Mouse (Mus musculus) lung, adult 2 months (tissue): ENCODE results near the gene Acvr2b. TPM values are rescaled to one million over a fixed set of nuclear protein-coding genes. Genes with fewer than 3 reads are reported as not detected.
"Not testable (repeated sequence)": the region's sequence is repeated elsewhere in the genome, so short reads cannot be mapped to it uniquely, and the experiment has no call there.

ENCODE experiments used
- DNase-seq: peaks from one replicate; pipeline ENCODE4 v3.0.0; 2022
- H3K4me1 ChIP-seq: fragments of 200-500 bp; 2 replicates; pipeline ENCODE4 v1.6.1; 2011; ENCODE audit warnings: low read length; ENCODE audit not compliant: control insufficient read depth, insufficient read depth
- H3K4me3 ChIP-seq: fragments of 200-500 bp; replicated peaks from 2 replicates; pipeline ENCODE3; 2011; ENCODE audit warnings: low read depth, mild to moderate bottlenecking, control low read depth, low read length; ENCODE audit errors: extremely low read depth
- CTCF ChIP-seq: fragments of 200-500 bp; IDR thresholded peaks from 2 replicates; pipeline ENCODE4 v1.5.1; 2011; ENCODE audit warnings: mild to moderate bottlenecking, low read length, control low read depth; ENCODE audit not compliant: insufficient read depth
- POLR2A ChIP-seq: fragments of 200-500 bp; IDR thresholded peaks from 2 replicates; pipeline ENCODE4 v1.6.1; 2011; ENCODE audit warnings: low read depth, mild to moderate bottlenecking, control low read depth, low read length, borderline replicate concordance; ENCODE audit errors: extremely low read depth
- WGBS: fragments of 180-500 bp; shearing (Covaris S2); methylation state at CpG from one replicate; pipeline ENCODE4 v1.1.7; 2018; 5-methylcytosine and 5-hydroxymethylcytosine counted together
- polyA plus RNA-seq: library from polyadenylated mRNA; depleted of rRNA; stranded (reverse); fragments of >200 nt; gene quantifications from 2 replicates; pipeline ENCODE4 v1.2.3, GENCODE M21; 2012; rRNA removed

Gene Acvr2b
- polyA plus RNA-seq, result 11.4 and 11.8 TPM in 2 replicates

GRCm38 (mm10) chr9:119401801-119402214 lies at the start of gene Acvr2b:
Acvr2b (plus strand) TSS chr9:119402118.
- TF ChIP-seq CTCF (no peak), POLR2A (peak; percentile 70; the same call in 1 of the 2 replicates)
- DNase-seq, result peak; percentile 87
- peaks cover 7% of the 10 kb centered on the region for H3K4me1 ChIP-seq
- 1% methylated on average over 29 of the region's 32 CpGs for WGBS
- H3K4me3 ChIP-seq, result peak within 1 kb of the TSS; percentile 76

GRCm38 (mm10) chr9:119353926-119354325 lies 48.0 kb upstream of the Acvr2b start:
- TF ChIP-seq POLR2A (no peak), CTCF (no peak)
- Histone ChIP-seq H3K4me3 (no peak overlapping the region), H3K4me1 (no peaks in the 10 kb centered on the region; the same call in 1 of the 2 replicates)
- DNase-seq, result no peak
- 63% methylated on average over 6 of the region's 6 CpGs for WGBS

GRCm38 (mm10) chr9:119355943-119356342 lies 46.0 kb upstream of the Acvr2b start:
- TF ChIP-seq POLR2A (no peak), CTCF (no peak)
- no peak for DNase-seq
- WGBS, result 64% methylated on average over 6 of the region's 6 CpGs
- Histone ChIP-seq H3K4me1 (no peaks in the 10 kb centered on the region; the same call in 1 of the 2 replicates), H3K4me3 (no peak overlapping the region)

DNA sequence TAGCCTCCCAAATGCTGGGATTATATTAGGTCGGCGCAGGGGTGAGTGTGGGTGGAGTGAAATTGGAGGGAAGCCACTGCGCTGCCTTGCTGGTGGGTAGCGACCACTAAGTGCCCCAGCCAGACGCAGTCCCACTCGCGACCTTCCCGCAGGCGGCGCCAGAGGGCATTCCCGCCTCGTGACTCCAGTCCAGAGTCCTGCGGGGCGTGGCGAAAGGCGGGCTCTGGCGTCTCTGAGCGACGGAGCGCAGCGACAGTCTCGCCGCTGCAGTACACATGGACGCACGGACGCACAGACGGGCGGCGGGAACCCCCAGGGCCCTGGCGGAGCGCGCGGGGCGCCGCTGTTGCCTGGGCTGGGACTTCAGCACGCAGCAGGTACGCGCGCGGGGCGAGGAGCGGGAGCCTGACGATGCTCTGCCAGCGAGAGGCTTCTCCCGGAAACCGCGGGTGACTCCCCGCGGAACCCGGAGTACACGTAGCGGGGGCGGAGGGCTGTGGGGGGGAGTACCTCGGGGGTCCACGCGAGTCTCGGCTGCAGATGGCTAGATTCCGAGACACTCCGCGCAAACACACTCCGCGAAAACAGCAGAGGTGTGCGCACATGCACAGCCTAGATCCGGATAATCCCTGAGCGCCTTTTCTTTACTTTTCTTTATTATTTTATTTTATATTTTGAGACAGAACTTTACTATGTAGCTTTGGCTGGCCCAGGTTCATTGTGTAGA lies 44.4 kb upstream of the Acvr2b start, which contains the start of gene Xylb:
TSS of gene Xylb (plus strand) at position 51 of the 727 bp plus-strand sequence.
- 2% methylated on average over 65 of the region's 65 CpGs for WGBS
- DNase-seq, result peak; percentile 93
- H3K4me3 ChIP-seq, result peak within 1 kb of the TSS; percentile 68
- no peaks in the 10 kb centered on the region; the same call in 1 of the 2 replicates for H3K4me1 ChIP-seq
- TF ChIP-seq POLR2A (peak; percentile 39; the same call in 1 of the 2 replicates), CTCF (peak; percentile 78)

GRCm38 (mm10) chr9:119358058-119358429 lies 43.9 kb upstream of the Acvr2b start:
- H3K4me1 ChIP-seq, result no peaks in the 10 kb centered on the region; the same call in 1 of the 2 replicates
- 34% methylated on average over 9 of the region's 9 CpGs for WGBS
- no peak for DNase-seq
- TF ChIP-seq CTCF, result no peak
- no peak for TF ChIP-seq POLR2A
- H3K4me3 ChIP-seq, result no peak overlapping the region

GRCm38 (mm10) chr9:119361416-119361815 lies 40.5 kb upstream of the Acvr2b start:
- Histone ChIP-seq H3K4me3 (no peak overlapping the region), H3K4me1 (no peaks in the 10 kb centered on the region; the same call in 1 of the 2 replicates)
- TF ChIP-seq CTCF (no peak), POLR2A (no peak)
- DNase-seq, result no peak
- WGBS, result 90% methylated on average over 5 of the region's 5 CpGs

- no peak for DNase-seq
- no peak for TF ChIP-seq CTCF
- no peak for TF ChIP-seq POLR2A
- Histone ChIP-seq H3K4me1 (no peaks in the 10 kb centered on the region), H3K4me3 (no peak overlapping the region)
- WGBS, result 76% methylated on average over 12 of the region's 12 CpGs
Measured at GRCm38 (mm10) chr9:119363229-119363628, 38.7 kb upstream of the Acvr2b start.

DNA sequence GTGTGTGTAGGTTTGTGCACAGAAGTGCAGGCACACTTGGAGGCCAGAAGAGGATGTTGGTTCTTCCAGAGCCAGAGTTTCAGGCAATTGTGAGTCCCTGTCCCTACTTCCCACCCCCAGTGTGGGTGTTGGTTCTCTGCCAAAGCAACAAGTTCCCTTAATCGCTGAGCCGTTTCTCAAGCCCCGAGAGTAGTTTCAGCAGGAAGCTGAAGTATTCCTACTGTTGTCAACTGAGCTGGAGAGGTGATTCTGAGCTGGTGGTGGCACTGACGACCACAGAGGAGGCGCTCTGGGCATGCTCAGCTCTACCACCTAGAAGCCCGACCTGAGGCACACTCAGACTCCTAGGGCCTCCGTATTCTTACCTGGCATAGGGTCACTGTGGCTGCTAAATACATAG lies 36.6 kb upstream of the Acvr2b start, which contains the start of gene Slc22a14:
TSS of gene Slc22a14 (minus strand) at position 270 of the 400 bp plus-strand sequence.
- Histone ChIP-seq H3K4me1 (no peaks in the 10 kb centered on the region), H3K4me3 (no peak within 1 kb of the TSS)
- DNase-seq, result no peak
- WGBS, result 36% methylated on average over 7 of the region's 7 CpGs
- TF ChIP-seq POLR2A (no peak), CTCF (no peak)

GRCm38 (mm10) chr9:119368367-119368766 lies 33.6 kb upstream of the Acvr2b start:
- Histone ChIP-seq H3K4me1 (no peaks in the 10 kb centered on the region), H3K4me3 (no peak overlapping the region)
- TF ChIP-seq CTCF, result no peak
- TF ChIP-seq POLR2A, result no peak
- 94% methylated on average over 3 of the region's 3 CpGs for WGBS
- DNase-seq, result no peak

DNA sequence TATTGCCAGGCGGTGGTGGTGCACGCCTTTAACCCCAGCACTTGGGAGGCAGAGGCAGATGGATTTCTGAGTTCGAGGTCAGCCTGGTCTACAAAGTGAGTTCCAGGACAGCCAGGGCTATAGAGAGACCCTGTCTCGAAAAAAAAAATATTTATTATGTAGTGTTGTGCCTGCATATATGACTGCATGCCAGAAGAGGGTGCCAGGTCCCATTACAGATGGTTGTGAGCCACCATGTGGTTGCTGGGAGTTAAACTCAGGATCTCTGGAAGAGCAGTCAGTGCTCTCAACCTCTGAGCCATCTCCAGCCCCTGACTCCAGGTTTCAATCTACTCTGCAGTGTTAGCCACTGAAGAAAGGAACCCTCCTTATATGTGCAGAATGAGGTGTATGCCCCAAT lies 31.1 kb upstream of the Acvr2b start:
- 86% methylated on average over 4 of the region's 4 CpGs for WGBS

More for the DNA sequence above, 31.1 kb upstream of the Acvr2b start:
- H3K4me3 ChIP-seq, DNase-seq, H3K4me1 ChIP-seq: not testable (repeated sequence)
